Mouse (Mus musculus) kidney, embryonic 16.5 days (tissue): ENCODE measurements around the gene Cmip. TPM values are rescaled to one million over a fixed set of nuclear protein-coding genes. Genes with fewer than 3 reads are reported as not detected.

Experiments
- ATAC-seq: fragments of 200-750 bp; cut with Nextera tagmentation; 2 replicates; pipeline ENCODE4 v1.8.0; 2017; ENCODE audit warnings: moderate TSS enrichment; ENCODE audit not compliant: low FRiP score, low TSS enrichment
- H3K27ac ChIP-seq: fragments of 300-500 bp; sonication (generic); 2 replicates; pipeline ENCODE4 v1.5.1; 2014; ENCODE audit warnings: low read length
- H3K27me3 ChIP-seq: fragments of 300-500 bp; sonication (generic); 2 replicates; pipeline ENCODE4 v1.6.1; 2014; ENCODE audit warnings: low read length, control low read depth, mixed read lengths; ENCODE audit not compliant: insufficient read depth
- H3K36me3 ChIP-seq: fragments of 300-500 bp; sonication (generic); 2 replicates; pipeline ENCODE4 v1.6.1; 2014; ENCODE audit warnings: low read length, control low read depth, mixed read lengths; ENCODE audit not compliant: insufficient read depth
- H3K4me1 ChIP-seq: fragments of 300-500 bp; sonication (generic); 2 replicates; pipeline ENCODE4 v1.6.1; 2014; ENCODE audit warnings: low read length, control low read depth, mixed read lengths; ENCODE audit not compliant: insufficient read depth
- H3K4me2 ChIP-seq: fragments of 300-500 bp; sonication (generic); replicated peaks from 2 replicates; pipeline ENCODE4 v1.6.1; 2014; ENCODE audit warnings: low read depth, low read length
- H3K4me3 ChIP-seq: fragments of 300-500 bp; sonication (generic); 2 replicates; pipeline ENCODE4 v1.5.1; 2014; ENCODE audit warnings: mild to moderate bottlenecking, low read length
- H3K9ac ChIP-seq: fragments of 300-500 bp; sonication (generic); replicated peaks from 2 replicates; pipeline ENCODE4 v1.6.1; 2014; ENCODE audit warnings: low read length
- H3K9me3 ChIP-seq: fragments of 300-500 bp; sonication (generic); 2 replicates; pipeline ENCODE4 v1.6.1; 2016; ENCODE audit warnings: low read length, control low read depth
- WGBS: fragments of 180-500 bp; shearing (Covaris S2); extraction: QIAGEN DNeasy Blood & Tissue Kit; methylation state at CpG from one replicate; pipeline ENCODE4 v1.1.7; 2014; 5-methylcytosine and 5-hydroxymethylcytosine counted together
- polyA plus RNA-seq: library from polyadenylated mRNA; unstranded; fragments of >200 nt; fragmentation: Nextera tagmentation; extraction: Ambion mirVana; gene quantifications from 2 replicates; pipeline ENCODE4 v1.2.1, GENCODE M21; 2015

Gene Cmip
- polyA plus RNA-seq, 1 experiment from 2014 or later: 21.0 TPM

DNA sequence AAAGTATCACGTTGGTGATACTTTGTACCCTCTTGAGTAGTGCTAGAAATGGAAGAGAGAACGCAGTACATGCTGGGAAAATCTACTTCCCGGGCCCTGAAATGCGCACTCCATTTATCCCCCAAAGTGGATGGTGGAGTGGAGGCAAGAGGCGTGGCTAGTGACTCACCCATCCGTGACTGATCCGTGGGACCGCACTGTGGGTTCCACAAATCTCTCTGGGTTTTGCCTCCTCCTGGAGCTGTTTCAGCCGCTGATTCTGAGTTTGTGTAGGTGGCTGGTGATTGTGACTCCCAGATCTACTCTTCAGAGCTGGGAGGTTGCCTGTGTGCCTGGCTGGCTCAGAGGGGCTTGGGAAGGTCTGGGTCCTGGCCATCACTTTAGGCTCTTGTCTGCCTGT, 32.2 kb downstream of the Cmip start:
- H3K4me2 ChIP-seq: no peak overlapping the region
- H3K4me1 ChIP-seq: peaks cover 18% of the 10 kb centered on the region
- 75% methylated on average over 9 of the region's 9 CpGs for WGBS
- no peak overlapping the region for H3K9ac ChIP-seq
- no peak overlapping the region for H3K4me3 ChIP-seq
- no peak for ATAC-seq
- no peak overlapping the region for H3K27ac ChIP-seq
- no peaks in the 10 kb centered on the region for H3K27me3 ChIP-seq
- H3K36me3 ChIP-seq: peaks cover 11% of the 10 kb centered on the region; the same call in 1 of the 2 replicates
- no peaks in the 10 kb centered on the region for H3K9me3 ChIP-seq

DNA sequence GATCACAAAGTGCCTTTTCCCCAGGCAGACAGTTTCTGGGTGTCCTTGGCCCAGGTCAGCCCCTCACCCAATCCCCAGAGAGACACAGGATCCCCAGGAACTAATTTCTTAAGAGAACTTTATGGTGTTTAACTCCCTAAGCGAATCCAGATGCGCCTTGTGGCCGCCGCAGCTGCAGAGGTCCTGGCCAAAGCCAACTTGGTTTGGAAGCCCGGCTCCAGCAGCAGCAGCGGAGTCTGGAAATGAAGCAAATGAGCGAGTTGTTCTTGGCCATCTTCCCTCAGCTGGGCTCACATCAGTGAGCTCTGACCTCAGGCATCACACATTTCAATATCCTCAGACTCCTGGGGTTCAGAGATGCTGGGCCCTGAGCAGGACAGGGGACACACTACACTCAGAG, 33.6 kb downstream of the Cmip start:
- Histone ChIP-seq H3K4me1 (peaks cover 29% of the 10 kb centered on the region), H3K27ac (no peak overlapping the region), H3K9ac (no peak overlapping the region), H3K4me2 (no peak overlapping the region), H3K36me3 (peaks cover 4% of the 10 kb centered on the region; the same call in 1 of the 2 replicates), H3K4me3 (no peak overlapping the region), H3K9me3 (no peaks in the 10 kb centered on the region), H3K27me3 (no peaks in the 10 kb centered on the region)
- no peak for ATAC-seq
- 60% methylated on average over 7 of the region's 7 CpGs for WGBS

- no peak overlapping the region for H3K4me3 ChIP-seq
- H3K27me3 ChIP-seq: no peaks in the 10 kb centered on the region
- H3K27ac ChIP-seq: no peak overlapping the region
- H3K4me1 ChIP-seq: peaks cover 29% of the 10 kb centered on the region
- H3K36me3 ChIP-seq: no peaks in the 10 kb centered on the region
- no peak overlapping the region for H3K4me2 ChIP-seq
- H3K9me3 ChIP-seq: no peaks in the 10 kb centered on the region
- no peak for ATAC-seq
- H3K9ac ChIP-seq: no peak overlapping the region
- 41% methylated on average over 8 of the region's 8 CpGs for WGBS
These were observed 35.4 kb downstream of the Cmip start for GRCm38 (mm10) chr8:117292262-117292661.

- Histone ChIP-seq H3K4me1 (peaks cover 40% of the 10 kb centered on the region), H3K4me2 (no peak overlapping the region), H3K27me3 (no peaks in the 10 kb centered on the region), H3K9me3 (no peaks in the 10 kb centered on the region), H3K36me3 (no peaks in the 10 kb centered on the region), H3K9ac (no peak overlapping the region), H3K27ac (no peak overlapping the region), H3K4me3 (no peak overlapping the region)
- 76% methylated on average over 10 of the region's 10 CpGs for WGBS
- ATAC-seq: no peak
These were observed 37.9 kb downstream of the Cmip start for GRCm38 (mm10) chr8:117294812-117295211.

GRCm38 (mm10) chr8:117297913-117298518, 41.2 kb downstream of the Cmip start:
- Histone ChIP-seq H3K4me1 (peaks cover 52% of the 10 kb centered on the region), H3K4me2 (no peak overlapping the region), H3K27me3 (no peaks in the 10 kb centered on the region), H3K4me3 (no peak overlapping the region), H3K9ac (no peak overlapping the region), H3K9me3 (no peaks in the 10 kb centered on the region), H3K27ac (peak overlapping the region; percentile 52), H3K36me3 (no peaks in the 10 kb centered on the region)
- ATAC-seq: peak; percentile 39
- WGBS: 48% methylated on average over 12 of the region's 12 CpGs

GRCm38 (mm10) chr8:117299204-117299603, 42.3 kb downstream of the Cmip start:
- Histone ChIP-seq H3K4me1 (peaks cover 56% of the 10 kb centered on the region), H3K36me3 (no peaks in the 10 kb centered on the region), H3K9me3 (no peaks in the 10 kb centered on the region), H3K9ac (no peak overlapping the region), H3K27me3 (no peaks in the 10 kb centered on the region), H3K4me3 (no peak overlapping the region), H3K27ac (no peak overlapping the region), H3K4me2 (no peak overlapping the region)
- ATAC-seq: no peak
- 74% methylated on average over 10 of the region's 10 CpGs for WGBS

GRCm38 (mm10) chr8:117300188-117300587, 43.3 kb downstream of the Cmip start:
- H3K27ac ChIP-seq: peak overlapping the region; percentile 57; the same call in 1 of the 2 replicates
- WGBS: 43% methylated on average over 7 of the region's 7 CpGs
- H3K4me2 ChIP-seq: no peak overlapping the region
- H3K9ac ChIP-seq: no peak overlapping the region
- no peaks in the 10 kb centered on the region for H3K9me3 ChIP-seq
- H3K4me1 ChIP-seq: peaks cover 51% of the 10 kb centered on the region
- H3K36me3 ChIP-seq: no peaks in the 10 kb centered on the region
- H3K27me3 ChIP-seq: no peaks in the 10 kb centered on the region
- H3K4me3 ChIP-seq: no peak overlapping the region
- peak; percentile 44 for ATAC-seq

- WGBS: 85% methylated on average over 12 of the region's 12 CpGs
These were observed 44.7 kb downstream of the Cmip start for GRCm38 (mm10) chr8:117301457-117302041.

DNA sequence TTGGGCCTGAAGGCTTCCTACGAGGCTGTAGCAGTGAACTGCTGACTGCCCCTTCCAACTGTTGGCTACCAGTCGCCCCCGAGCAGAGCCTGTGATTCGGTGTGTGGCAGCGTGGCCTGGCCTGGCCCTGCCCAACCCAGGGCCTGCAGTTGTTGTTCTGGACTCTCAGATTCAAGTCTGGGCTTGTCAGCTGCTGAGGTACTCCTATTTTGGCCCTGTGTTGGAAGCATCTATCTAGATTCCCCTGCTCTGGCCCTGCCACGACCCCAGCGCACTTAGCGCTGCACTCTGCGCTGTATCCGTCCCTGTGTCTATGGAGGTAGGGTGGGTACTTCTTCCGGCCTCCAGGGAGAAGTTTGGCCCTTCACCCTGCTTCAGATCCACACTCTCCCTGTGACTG, 45.2 kb downstream of the Cmip start:
- H3K4me1 ChIP-seq: peaks cover 54% of the 10 kb centered on the region
- H3K27me3 ChIP-seq: no peaks in the 10 kb centered on the region
- H3K4me2 ChIP-seq: no peak overlapping the region
- 84% methylated on average over 11 of the region's 11 CpGs for whole genome bisulfite sequencing
- ATAC-seq: no peak
- H3K9ac ChIP-seq: no peak overlapping the region
- H3K4me3 ChIP-seq: no peak overlapping the region
- no peaks in the 10 kb centered on the region for H3K36me3 ChIP-seq
- H3K9me3 ChIP-seq: no peaks in the 10 kb centered on the region
- no peak overlapping the region for H3K27ac ChIP-seq

More at GRCm38 (mm10) chr8:117301457-117302041, 44.7 kb downstream of the Cmip start:
- Histone ChIP-seq H3K4me2 (no peak overlapping the region), H3K9ac (no peak overlapping the region), H3K36me3 (no peaks in the 10 kb centered on the region), H3K27ac (no peak overlapping the region), H3K9me3 (no peaks in the 10 kb centered on the region), H3K27me3 (no peaks in the 10 kb centered on the region), H3K4me3 (no peak overlapping the region), H3K4me1 (peaks cover 51% of the 10 kb centered on the region)
- ATAC-seq: no peak

GRCm38 (mm10) chr8:117303666-117304065, 46.8 kb downstream of the Cmip start:
- Histone ChIP-seq H3K27me3 (no peaks in the 10 kb centered on the region), H3K9ac (no peak overlapping the region), H3K36me3 (no peaks in the 10 kb centered on the region), H3K27ac (no peak overlapping the region), H3K4me3 (no peak overlapping the region), H3K4me2 (no peak overlapping the region), H3K4me1 (peaks cover 62% of the 10 kb centered on the region), H3K9me3 (no peaks in the 10 kb centered on the region)
- ATAC-seq: peak; percentile 47; the same call in 1 of the 2 replicates
- WGBS: 41% methylated on average over 9 of the region's 9 CpGs
